8 mouse cellular contexts compared by ENCODE assay signal in the genomic region with DNA sequence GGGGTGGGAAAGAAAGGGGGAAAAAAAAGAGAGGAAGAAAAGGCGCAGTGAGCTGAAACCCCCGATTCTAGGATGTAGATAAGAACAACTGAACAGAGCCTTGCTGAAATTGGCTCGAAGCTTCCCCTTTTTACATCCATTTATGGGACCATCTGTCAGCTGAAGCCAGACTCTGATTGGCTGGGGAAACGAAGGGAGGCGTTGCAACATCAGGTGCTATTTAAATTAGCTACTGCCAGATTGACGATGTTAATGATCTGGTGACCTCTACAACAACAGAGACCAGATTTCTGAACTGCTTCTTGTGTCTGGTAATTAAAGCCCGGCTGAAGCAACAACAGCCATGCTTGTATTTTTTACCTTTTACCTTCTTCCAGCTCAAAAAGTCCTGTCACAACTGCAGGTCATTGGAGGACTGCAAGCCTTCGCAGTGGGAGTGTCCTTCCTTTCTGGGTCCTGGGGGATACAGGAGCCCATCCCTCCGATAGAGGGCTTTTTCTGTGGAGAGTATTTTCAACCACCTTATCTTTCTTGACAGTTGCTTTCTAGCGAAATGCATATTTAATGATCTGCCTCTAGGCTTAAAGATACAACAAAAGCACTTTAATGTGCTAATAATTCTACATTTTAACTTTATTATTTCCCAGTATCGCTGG.
DNase-seq lines count a peak whose midpoint lies in the region; ATAC-seq and TF ChIP-seq lines count a peak whose summit lies in the region.

No protein-coding gene starts in this region.

- H3K27me3 ChIP-seq in forebrain, embryonic 11.5 days (ENCODE audit: control insufficient read depth, insufficient read depth, low read length) = no peaks in the 10 kb centered on the region
- no peaks in the 10 kb centered on the region for H3K27me3 ChIP-seq in neural tube, embryonic 12.5 days (replicated peaks)
- H3K27me3 ChIP-seq in liver, postnatal 0 days (ENCODE audit: insufficient read depth, low read length) = no peaks in the 10 kb centered on the region

- peaks cover 10% of the 10 kb centered on the region for H3K4me1 ChIP-seq in forebrain, embryonic 11.5 days (replicated peaks; ENCODE audit: control insufficient read depth, insufficient read depth, low read length)
- 0 out of 2 replicates have a peak, but pooled peaks cover 2% of the 10 kb centered on the region for H3K4me1 ChIP-seq in neural tube, embryonic 12.5 days
- no peaks in the 10 kb centered on the region for H3K4me1 ChIP-seq in liver, postnatal 0 days (ENCODE audit: insufficient read depth)

- ATAC-seq in forebrain, embryonic 11.5 days (replicated peaks; ENCODE audit: low FRiP score) = peak; percentile 51
- ATAC-seq in neural tube, embryonic 12.5 days (ENCODE audit: low FRiP score, low read depth) = peak; percentile 65
- ATAC-seq in liver, postnatal 0 days = no peak

- H3K36me3 ChIP-seq in forebrain, embryonic 11.5 days (ENCODE audit: control insufficient read depth, insufficient read depth, low read length) = no peaks in the 10 kb centered on the region
- no peaks in the 10 kb centered on the region for H3K36me3 ChIP-seq in neural tube, embryonic 12.5 days
- no peaks in the 10 kb centered on the region for H3K36me3 ChIP-seq in liver, postnatal 0 days (replicated peaks; ENCODE audit: insufficient read depth, low read length)

- 16% methylated on average over 11 of the region's 11 CpGs for WGBS in forebrain, embryonic 11.5 days
- 9% methylated on average over 11 of the region's 11 CpGs for WGBS in neural tube, embryonic 12.5 days
- 18% methylated on average over 11 of the region's 11 CpGs for WGBS in liver, postnatal 0 days (ENCODE audit: insufficient replicate concordance)

- TF ChIP-seq EP300 in liver, postnatal 0 days (IDR thresholded peaks at IDR 0.05; ENCODE audit: low read depth) = no peak

- peak overlapping the region; percentile 32; the same call in 1 of the 2 replicates for H3K4me2 ChIP-seq in forebrain, embryonic 11.5 days (ENCODE audit: low read depth, low read length, severe bottlenecking)
- peak overlapping the region; percentile 59 for H3K4me2 ChIP-seq in neural tube, embryonic 12.5 days (replicated peaks)
- no peak overlapping the region for H3K4me2 ChIP-seq in liver, postnatal 0 days (ENCODE audit: low read depth, low read length)

- H3K4me3 ChIP-seq in forebrain, embryonic 11.5 days (ENCODE audit: low read depth, low read length) = peak overlapping the region; percentile 41
- H3K4me3 ChIP-seq in neural tube, embryonic 12.5 days = peak overlapping the region; percentile 52
- H3K4me3 ChIP-seq in liver, postnatal 0 days (ENCODE audit: low read depth, low read length) = no peak overlapping the region

- H3K27ac ChIP-seq in forebrain, embryonic 11.5 days (ENCODE audit: low read depth, low read length) = peak overlapping the region; percentile 90
- H3K27ac ChIP-seq in neural tube, embryonic 12.5 days = peak overlapping the region; percentile 89; the same call in 1 of the 2 replicates
- no peak overlapping the region for H3K27ac ChIP-seq in liver, postnatal 0 days (ENCODE audit: low read depth)

- no peak overlapping the region for H3K9ac ChIP-seq in forebrain, embryonic 11.5 days (ENCODE audit: low read length)
- H3K9ac ChIP-seq in neural tube, embryonic 12.5 days = peak overlapping the region; percentile 77; the same call in 1 of the 2 replicates
- H3K9ac ChIP-seq in liver, postnatal 0 days (replicated peaks) = no peak overlapping the region

- TF ChIP-seq CTCF in liver, postnatal 0 days (IDR thresholded peaks at IDR 0.05; ENCODE audit: low read depth) = no peak

- peak; percentile 56 for DNase-seq in thymus, postnatal 0 days (ENCODE audit: low spot score)
- DNase-seq in thymus, adult 18-20 months = no peak
- DNase-seq in forebrain, embryonic 11.5 days (ENCODE audit: low spot score) = peak; percentile 64
- peak; percentile 69 for DNase-seq in layer of hippocampus, adult 9-11 months
- DNase-seq in urinary bladder, postnatal 4 days (ENCODE audit: low spot score in 2 of 2) = no peak
- no peak for DNase-seq in liver, postnatal 0 days
- DNase-seq in lung, postnatal 4 days = no peak

- H3K9me3 ChIP-seq in forebrain, embryonic 11.5 days (ENCODE audit: control insufficient read depth, low read length) = no peaks in the 10 kb centered on the region
- no peaks in the 10 kb centered on the region for H3K9me3 ChIP-seq in neural tube, embryonic 12.5 days
- no peaks in the 10 kb centered on the region for H3K9me3 ChIP-seq in liver, postnatal 0 days (ENCODE audit: low read length)

Comparison
In these comparisons a context has a peak if more than half of its experiments do, and no peak if none do; other contexts are left out.
1. DNase-seq: peak in thymus, postnatal 0 days (single experiment), forebrain, embryonic 11.5 days (single experiment) and layer of hippocampus, adult 9-11 months (single experiment); none in thymus, adult 18-20 months (0 of 2), urinary bladder, postnatal 4 days (0 of 2), liver, postnatal 0 days (single experiment) and lung, postnatal 4 days (0 of 2).